Mouse (Mus musculus): ENCODE data around the gene Ighmbp2. TPM values are rescaled to one million over a fixed set of nuclear protein-coding genes. Genes with fewer than 3 reads are reported as not detected.

The Ighmbp2 gene
- polyA plus RNA-seq, 1 experiment from 2014 or later = 8.1 TPM

DNA sequence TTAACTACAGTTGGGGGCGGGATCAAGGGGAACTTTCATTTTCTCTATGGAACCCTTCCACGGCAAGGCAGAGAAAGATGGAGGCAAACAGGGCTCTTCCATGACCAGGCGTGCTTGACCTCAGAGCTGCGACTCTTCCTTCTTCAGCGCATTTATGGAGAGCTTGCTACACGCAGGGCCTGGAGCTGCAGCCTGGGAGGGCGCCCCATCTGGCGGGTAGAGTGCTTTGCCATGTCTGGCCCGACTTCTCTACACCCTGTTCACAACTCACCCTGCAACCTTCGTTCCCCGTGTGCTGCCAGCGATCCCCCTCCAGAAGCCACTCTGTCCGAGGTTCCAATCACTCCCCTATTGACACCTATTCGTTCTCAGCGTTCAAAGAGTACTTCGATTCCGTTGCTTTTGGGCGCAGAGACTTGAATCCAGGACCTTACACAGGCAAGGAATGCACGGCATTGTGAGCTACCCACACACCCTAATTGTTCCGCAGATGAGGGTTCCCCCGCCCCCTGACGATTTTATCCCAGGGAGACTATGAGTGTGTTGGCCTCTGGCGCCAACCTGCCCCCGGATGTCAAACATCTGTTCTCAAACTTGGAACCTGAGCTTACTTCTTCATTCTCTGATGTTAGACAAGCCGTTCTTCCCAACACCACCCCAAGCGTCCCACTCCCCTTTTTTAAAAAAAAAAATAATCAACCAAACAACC is 39.6 kb upstream of the Ighmbp2 start, which contains the start of gene Cpt1a:
Gene Cpt1a, plus strand, starts transcription at position 74 of the 709 bp plus-strand sequence.
- Histone ChIP-seq H3K4me3 (ENCODE audit: low read depth, low read length) (peak within 1 kb of the TSS; percentile 54), H3K4me2 (ENCODE audit: low read depth, low read length) (peak within 1 kb of the TSS; percentile 88), H3K36me3 (ENCODE audit: control insufficient read depth, insufficient read depth, low read length) (no peaks in the 10 kb centered on the region), H3K9me3 (ENCODE audit: control insufficient read depth, low read length) (no peaks in the 10 kb centered on the region), H3K9ac (ENCODE audit: low read depth, low read length) (peak within 1 kb of the TSS; percentile 55), H3K4me1 (ENCODE audit: control insufficient read depth, insufficient read depth, low read length) (peaks cover 16% of the 10 kb centered on the region), H3K27ac (replicated peaks; ENCODE audit: low read depth, low read length) (no peak within 1 kb of the TSS; the same call in none of the 2 replicates), H3K27me3 (replicated peaks; ENCODE audit: control insufficient read depth, insufficient read depth, low read length) (peaks cover 13% of the 10 kb centered on the region; the same call in 1 of the 2 replicates)
- 4% methylated on average over 26 of the region's 26 CpGs for WGBS
- ATAC-seq (ENCODE audit: low read depth) (no peak), DNase-seq (ENCODE audit: low spot score) (peak; percentile 32)

GRCm38 (mm10) chr19:3321617-3322016 is 38.8 kb upstream of the Ighmbp2 start:
- Histone ChIP-seq H3K27me3 (replicated peaks; ENCODE audit: control insufficient read depth, insufficient read depth, low read length) (peaks cover 13% of the 10 kb centered on the region; the same call in 1 of the 2 replicates), H3K27ac (replicated peaks; ENCODE audit: low read depth, low read length) (no peak overlapping the region), H3K4me1 (ENCODE audit: control insufficient read depth, insufficient read depth, low read length) (peaks cover 16% of the 10 kb centered on the region), H3K9ac (ENCODE audit: low read depth, low read length) (no peak overlapping the region), H3K9me3 (ENCODE audit: control insufficient read depth, low read length) (no peaks in the 10 kb centered on the region), H3K36me3 (ENCODE audit: control insufficient read depth, insufficient read depth, low read length) (no peaks in the 10 kb centered on the region), H3K4me3 (ENCODE audit: low read depth, low read length) (peak overlapping the region; percentile 54), H3K4me2 (ENCODE audit: low read depth, low read length) (peak overlapping the region; percentile 88)
- WGBS = 9% methylated on average over 11 of the region's 11 CpGs
- peak; percentile 63 for DNase-seq (ENCODE audit: low spot score)
- no peak for ATAC-seq (ENCODE audit: low read depth)

GRCm38 (mm10) chr19:3320801-3321200 is 38.0 kb upstream of the Ighmbp2 start:
- H3K9ac ChIP-seq (ENCODE audit: low read depth, low read length) = no peak overlapping the region
- H3K4me2 ChIP-seq (ENCODE audit: low read depth, low read length) = no peak overlapping the region
- H3K9me3 ChIP-seq (ENCODE audit: control insufficient read depth, low read length) = no peaks in the 10 kb centered on the region
- peaks cover 8% of the 10 kb centered on the region for H3K4me1 ChIP-seq (ENCODE audit: control insufficient read depth, insufficient read depth, low read length)
- WGBS = 84% methylated on average over 3 of the region's 3 CpGs
- ATAC-seq (ENCODE audit: low read depth) = no peak
- DNase-seq (ENCODE audit: low spot score) = no peak
- H3K36me3 ChIP-seq (ENCODE audit: control insufficient read depth, insufficient read depth, low read length) = no peaks in the 10 kb centered on the region
- peaks cover 13% of the 10 kb centered on the region; the same call in 1 of the 2 replicates for H3K27me3 ChIP-seq (replicated peaks; ENCODE audit: control insufficient read depth, insufficient read depth, low read length)
- H3K4me3 ChIP-seq (ENCODE audit: low read depth, low read length) = no peak overlapping the region
- no peak overlapping the region for H3K27ac ChIP-seq (replicated peaks; ENCODE audit: low read depth, low read length)

DNA sequence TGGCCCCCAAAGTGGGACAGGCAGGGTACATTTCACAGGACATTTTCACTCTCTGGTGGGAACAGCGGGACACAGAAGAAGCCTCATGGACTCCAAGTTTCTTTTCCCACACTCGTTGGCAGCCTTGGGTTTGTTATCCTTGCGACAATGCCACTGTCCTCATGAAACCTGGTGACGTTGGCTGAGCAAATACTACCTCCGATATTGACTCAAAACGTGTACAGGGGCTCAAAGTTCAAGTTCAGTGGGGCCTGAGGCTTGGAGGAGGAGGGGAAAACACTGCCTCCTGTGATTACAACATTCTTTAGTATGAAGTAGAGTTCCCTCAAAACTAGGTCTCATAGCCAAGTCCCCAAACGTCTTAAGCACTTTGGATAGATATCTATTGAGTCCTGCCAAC is 37.3 kb upstream of the Ighmbp2 start:
- 75% methylated on average over 7 of the region's 7 CpGs for WGBS

DNA sequence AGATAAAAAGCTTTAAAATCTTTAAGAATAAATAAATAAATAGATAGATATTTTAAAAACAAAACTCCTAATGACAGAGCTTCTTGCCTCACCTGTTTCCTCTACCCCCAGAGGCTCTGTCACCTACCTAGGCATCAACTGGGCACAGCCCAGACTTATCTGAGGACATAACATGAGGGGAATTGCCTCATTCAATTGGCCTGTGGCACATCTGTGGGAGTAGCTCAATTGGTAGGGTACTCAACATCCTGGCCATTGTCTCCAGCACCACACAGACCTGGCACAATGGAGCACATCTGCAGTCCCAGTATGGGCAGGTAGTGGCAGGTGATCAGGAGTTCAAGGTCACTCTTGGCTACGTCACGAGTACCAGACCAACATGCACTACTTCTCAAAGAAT is 36.5 kb upstream of the Ighmbp2 start:
- ATAC-seq (ENCODE audit: low read depth) (no peak), DNase-seq (ENCODE audit: low spot score) (no peak)
- 87% methylated on average over 2 of the region's 2 CpGs for WGBS
- Histone ChIP-seq H3K4me2 (ENCODE audit: low read depth, low read length) (no peak overlapping the region), H3K9ac (ENCODE audit: low read depth, low read length) (no peak overlapping the region), H3K4me1 (ENCODE audit: control insufficient read depth, insufficient read depth, low read length) (peaks cover under 1% of the 10 kb centered on the region; the same call in 1 of the 2 replicates), H3K27ac (replicated peaks; ENCODE audit: low read depth, low read length) (no peak overlapping the region), H3K36me3 (ENCODE audit: control insufficient read depth, insufficient read depth, low read length) (no peaks in the 10 kb centered on the region), H3K9me3 (ENCODE audit: control insufficient read depth, low read length) (no peaks in the 10 kb centered on the region), H3K4me3 (ENCODE audit: low read depth, low read length) (no peak overlapping the region), H3K27me3 (replicated peaks; ENCODE audit: control insufficient read depth, insufficient read depth, low read length) (peaks cover 13% of the 10 kb centered on the region; the same call in 1 of the 2 replicates)

More for the DNA sequence above, 37.3 kb upstream of the Ighmbp2 start:
- peaks cover 13% of the 10 kb centered on the region; the same call in 1 of the 2 replicates for H3K27me3 ChIP-seq (replicated peaks; ENCODE audit: control insufficient read depth, insufficient read depth, low read length)
- H3K4me3 ChIP-seq (ENCODE audit: low read depth, low read length) = no peak overlapping the region
- H3K36me3 ChIP-seq (ENCODE audit: control insufficient read depth, insufficient read depth, low read length) = no peaks in the 10 kb centered on the region
- no peak overlapping the region for H3K27ac ChIP-seq (replicated peaks; ENCODE audit: low read depth, low read length)
- H3K4me2 ChIP-seq (ENCODE audit: low read depth, low read length) = no peak overlapping the region
- DNase-seq (ENCODE audit: low spot score) = no peak
- no peaks in the 10 kb centered on the region for H3K9me3 ChIP-seq (ENCODE audit: control insufficient read depth, low read length)
- no peak overlapping the region for H3K9ac ChIP-seq (ENCODE audit: low read depth, low read length)
- no peak for ATAC-seq (ENCODE audit: low read depth)
- H3K4me1 ChIP-seq (ENCODE audit: control insufficient read depth, insufficient read depth, low read length) = peaks cover 6% of the 10 kb centered on the region

DNA sequence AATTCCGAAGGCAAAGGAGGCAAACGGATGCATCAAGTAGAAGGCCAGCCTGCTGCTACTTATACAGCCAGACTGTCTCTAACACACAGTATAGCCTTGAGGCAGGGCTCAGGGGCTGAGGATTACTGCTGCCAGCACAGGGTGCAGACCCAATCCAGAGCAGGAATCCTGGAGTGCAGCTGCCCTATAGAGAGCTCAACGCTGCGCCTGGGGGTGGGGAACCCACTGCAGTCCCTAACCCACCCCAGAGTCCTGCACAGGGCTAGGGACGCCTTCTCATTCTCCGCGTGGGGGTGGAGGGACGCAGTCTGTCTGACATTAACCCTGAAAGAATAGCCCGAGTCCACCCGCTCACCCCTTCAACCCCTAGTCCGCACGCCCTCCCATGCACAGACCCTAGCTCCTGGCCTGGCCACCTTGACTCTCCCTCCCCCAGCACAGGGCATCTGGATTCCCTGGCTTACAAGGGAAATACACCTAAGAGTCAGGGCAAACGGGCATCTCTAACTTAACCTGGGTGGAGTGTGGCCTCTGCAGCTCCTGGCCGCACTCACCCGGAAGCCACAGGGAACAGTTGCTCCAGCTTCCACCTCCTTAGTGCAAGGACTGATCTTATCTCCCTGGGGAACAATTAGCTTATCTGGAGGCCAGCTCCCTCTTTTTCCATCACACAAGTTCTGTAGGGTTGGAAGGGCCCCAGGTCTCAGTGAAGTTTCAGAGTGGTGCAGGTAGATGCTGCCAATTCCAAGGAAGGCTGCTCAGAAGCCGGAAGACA is 24.5 kb upstream of the Ighmbp2 start:
- H3K36me3 ChIP-seq (ENCODE audit: control insufficient read depth, insufficient read depth, low read length) = no peaks in the 10 kb centered on the region
- DNase-seq (ENCODE audit: low spot score) (no peak), ATAC-seq (ENCODE audit: low read depth) (no peak)
- no peak overlapping the region for H3K9ac ChIP-seq (ENCODE audit: low read depth, low read length)
- no peak overlapping the region for H3K27ac ChIP-seq (replicated peaks; ENCODE audit: low read depth, low read length)
- H3K9me3 ChIP-seq (ENCODE audit: control insufficient read depth, low read length) = no peaks in the 10 kb centered on the region
- WGBS = 36% methylated on average over 13 of the region's 16 CpGs
- H3K4me3 ChIP-seq (ENCODE audit: low read depth, low read length) = no peak overlapping the region
- no peak overlapping the region for H3K4me2 ChIP-seq (ENCODE audit: low read depth, low read length)
- no peaks in the 10 kb centered on the region for H3K4me1 ChIP-seq (ENCODE audit: control insufficient read depth, insufficient read depth, low read length)
- H3K27me3 ChIP-seq (replicated peaks; ENCODE audit: control insufficient read depth, insufficient read depth, low read length) = no peaks in the 10 kb centered on the region

GRCm38 (mm10) chr19:3304017-3304416 is 21.2 kb upstream of the Ighmbp2 start:
- no peak overlapping the region for H3K27ac ChIP-seq (replicated peaks; ENCODE audit: low read depth, low read length)
- DNase-seq (ENCODE audit: low spot score) (no peak), ATAC-seq (ENCODE audit: low read depth) (no peak)
- H3K9me3 ChIP-seq (ENCODE audit: control insufficient read depth, low read length) = no peaks in the 10 kb centered on the region
- WGBS = 55% methylated on average over 4 of the region's 4 CpGs
- no peaks in the 10 kb centered on the region for H3K4me1 ChIP-seq (ENCODE audit: control insufficient read depth, insufficient read depth, low read length)
- no peaks in the 10 kb centered on the region for H3K27me3 ChIP-seq (replicated peaks; ENCODE audit: control insufficient read depth, insufficient read depth, low read length)
- no peak overlapping the region for H3K4me3 ChIP-seq (ENCODE audit: low read depth, low read length)
- H3K9ac ChIP-seq (ENCODE audit: low read depth, low read length) = no peak overlapping the region
- H3K36me3 ChIP-seq (ENCODE audit: control insufficient read depth, insufficient read depth, low read length) = no peaks in the 10 kb centered on the region
- H3K4me2 ChIP-seq (ENCODE audit: low read depth, low read length) = no peak overlapping the region

DNA sequence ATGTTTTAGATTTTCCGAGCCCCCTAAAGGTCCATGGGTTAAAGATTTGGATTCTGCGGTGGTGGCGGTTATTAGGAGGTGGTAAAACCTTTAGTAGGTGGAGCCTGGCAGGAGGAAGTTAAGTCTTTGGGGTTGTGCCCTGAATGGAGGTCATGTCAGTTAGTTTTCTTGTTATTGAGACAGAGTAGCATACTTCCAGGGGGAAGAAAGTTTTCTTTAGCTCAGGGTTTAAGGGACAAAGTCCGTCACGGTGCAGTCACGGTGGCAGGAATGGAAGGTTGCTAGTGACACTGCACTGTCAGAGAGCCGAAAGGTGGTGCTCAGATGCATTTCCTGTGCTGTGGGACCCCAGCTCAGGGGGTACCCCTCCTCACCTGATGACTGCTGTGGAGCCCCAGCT is 15.0 kb upstream of the Ighmbp2 start:
- Histone ChIP-seq H3K4me2 (ENCODE audit: low read depth, low read length) (no peak overlapping the region), H3K27ac (replicated peaks; ENCODE audit: low read depth, low read length) (no peak overlapping the region), H3K4me3 (ENCODE audit: low read depth, low read length) (no peak overlapping the region), H3K4me1 (ENCODE audit: control insufficient read depth, insufficient read depth, low read length) (no peaks in the 10 kb centered on the region), H3K9ac (ENCODE audit: low read depth, low read length) (no peak overlapping the region), H3K27me3 (replicated peaks; ENCODE audit: control insufficient read depth, insufficient read depth, low read length) (no peaks in the 10 kb centered on the region), H3K36me3 (ENCODE audit: control insufficient read depth, insufficient read depth, low read length) (peaks cover 2% of the 10 kb centered on the region; the same call in 1 of the 2 replicates), H3K9me3 (ENCODE audit: control insufficient read depth, low read length) (no peaks in the 10 kb centered on the region)
- WGBS = 88% methylated on average over 7 of the region's 7 CpGs
- DNase-seq (ENCODE audit: low spot score) (no peak), ATAC-seq (ENCODE audit: low read depth) (no peak)

Measured in embryonic facial prominence, embryonic 14.5 days (tissue).